Mouse (Mus musculus): ENCODE measurements around the gene Meioc.
A peak's percentile ranks its signal among the peaks of the same experiment; 100 is the strongest.
"Not testable (repeated sequence)": the region's sequence is repeated elsewhere in the genome, so short reads cannot be mapped to it uniquely, and the experiment has no call there.

The Meioc gene

DNA sequence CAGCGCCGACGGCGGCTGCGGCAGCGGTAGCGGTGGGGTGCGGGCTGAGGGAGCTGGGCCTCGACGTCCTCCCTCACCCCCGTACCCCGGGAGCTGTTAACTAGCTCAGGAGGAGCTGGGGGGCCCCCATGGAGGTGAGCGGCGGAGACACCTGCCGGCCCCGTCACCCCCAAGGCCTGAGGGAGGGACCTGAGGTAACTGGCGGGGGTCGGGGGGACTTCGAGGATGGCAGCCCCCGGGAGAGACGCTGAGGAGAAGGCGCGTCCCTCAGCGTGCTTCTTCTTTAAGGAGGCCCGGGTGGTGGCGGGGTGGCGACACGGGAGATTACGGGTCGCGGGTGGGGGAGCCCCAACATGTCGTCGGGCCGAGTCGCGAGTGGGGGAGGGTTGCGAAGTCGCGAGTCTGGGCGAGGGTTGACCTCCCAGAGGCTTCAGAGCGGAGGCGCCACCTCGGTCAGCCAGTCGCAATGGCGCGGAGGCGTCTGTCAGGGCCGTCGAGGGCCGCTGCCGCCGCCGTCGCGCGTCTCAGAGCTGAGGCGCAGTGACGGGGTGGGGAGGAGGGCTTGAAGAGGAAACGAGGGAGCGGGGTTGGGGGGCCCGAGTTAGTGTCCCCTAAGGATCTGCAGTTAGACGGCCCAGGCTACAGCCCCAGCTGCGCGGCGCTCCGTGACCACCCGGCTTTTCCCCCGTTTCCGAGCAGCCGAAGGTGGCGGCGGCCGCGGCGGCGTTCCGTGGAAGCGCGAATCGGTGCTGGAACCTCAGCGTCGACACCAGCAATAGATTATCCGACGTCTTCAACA lies 2.3 kb downstream of the Meioc start:
- DNase-seq (ENCODE audit: low read depth, low spot score): no peak

DNA sequence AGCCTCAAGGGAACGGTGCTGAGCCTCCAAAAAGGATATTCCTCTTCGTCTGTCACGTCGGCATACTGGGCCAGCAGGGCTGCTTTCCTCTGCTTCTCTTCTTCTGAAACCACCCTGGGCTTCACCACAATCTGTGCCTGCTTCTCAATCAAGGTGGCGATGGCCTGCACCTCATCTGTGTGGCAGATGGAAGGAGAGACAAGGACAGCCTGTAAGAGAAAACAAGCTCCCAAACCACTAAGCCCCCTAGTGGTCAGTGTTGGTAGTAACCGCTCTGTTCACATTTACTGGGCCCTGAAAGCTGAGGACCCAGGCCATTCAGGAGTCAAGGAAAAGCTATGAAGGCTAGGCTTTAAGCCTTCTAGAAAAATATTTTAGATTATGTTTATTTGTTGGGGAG lies 26.6 kb downstream of the Meioc start:
- peak; percentile 52 for DNase-seq (ENCODE audit: low read depth, low spot score)

DNA sequence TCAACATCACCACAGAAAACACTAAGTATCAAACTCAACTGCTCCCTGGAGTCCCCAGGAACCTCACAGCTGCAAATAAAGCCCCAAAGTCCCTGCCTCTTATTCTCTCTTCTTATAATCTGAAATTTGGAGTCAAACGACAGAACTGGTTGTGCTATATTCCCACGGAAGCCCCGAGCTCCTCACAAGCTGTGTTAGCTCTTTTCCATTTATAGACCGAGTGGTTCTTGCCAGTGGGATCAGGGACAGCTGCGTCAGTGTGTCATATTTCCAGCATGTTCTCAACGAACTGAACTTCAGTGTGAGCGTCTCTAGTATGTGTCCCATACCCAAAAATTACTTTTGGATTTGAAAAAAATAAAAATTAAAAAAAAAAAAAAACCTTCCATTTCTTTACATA lies 31.8 kb downstream of the Meioc start:
- no peak for DNase-seq (ENCODE audit: low read depth, low spot score)

DNA sequence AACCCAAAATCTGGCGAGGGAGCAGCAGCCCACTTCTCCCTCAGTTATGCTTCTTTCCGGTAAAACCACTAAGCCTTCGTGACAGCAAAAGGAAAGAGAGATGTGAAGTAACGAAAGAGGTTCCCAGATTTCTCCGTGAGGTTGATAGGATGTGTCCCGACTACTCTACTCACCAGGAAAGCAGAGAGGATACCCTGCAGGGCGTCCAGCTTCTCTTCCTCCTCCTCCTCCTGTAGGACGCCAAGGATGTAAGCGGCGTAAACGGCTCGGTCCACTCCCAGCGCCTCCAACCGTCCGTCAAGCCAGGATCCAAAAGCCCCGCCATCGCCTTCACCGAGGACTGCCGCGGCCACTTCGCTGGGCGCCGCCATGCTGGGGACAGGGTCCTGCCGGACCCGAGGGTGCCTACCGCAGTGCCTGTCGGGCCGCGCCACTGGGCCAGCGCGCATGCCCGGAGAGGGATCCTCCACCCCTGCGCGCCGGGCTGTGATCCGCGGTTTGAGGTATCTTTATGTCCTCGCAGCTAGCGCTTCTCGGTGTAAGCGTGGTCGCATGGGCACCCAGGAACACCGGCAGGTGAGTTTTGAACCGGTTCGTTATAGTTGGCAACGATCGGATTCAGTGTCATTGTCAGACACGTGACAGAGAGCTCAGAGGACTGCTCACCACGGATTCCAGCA lies 34.0 kb downstream of the Meioc start, which contains the start of gene Ccdc43:
Gene Ccdc43 (minus strand): TSS at position 445 of the 680 bp plus-strand sequence.
- DNase-seq (ENCODE audit: low read depth, low spot score): peak; percentile 69

DNA sequence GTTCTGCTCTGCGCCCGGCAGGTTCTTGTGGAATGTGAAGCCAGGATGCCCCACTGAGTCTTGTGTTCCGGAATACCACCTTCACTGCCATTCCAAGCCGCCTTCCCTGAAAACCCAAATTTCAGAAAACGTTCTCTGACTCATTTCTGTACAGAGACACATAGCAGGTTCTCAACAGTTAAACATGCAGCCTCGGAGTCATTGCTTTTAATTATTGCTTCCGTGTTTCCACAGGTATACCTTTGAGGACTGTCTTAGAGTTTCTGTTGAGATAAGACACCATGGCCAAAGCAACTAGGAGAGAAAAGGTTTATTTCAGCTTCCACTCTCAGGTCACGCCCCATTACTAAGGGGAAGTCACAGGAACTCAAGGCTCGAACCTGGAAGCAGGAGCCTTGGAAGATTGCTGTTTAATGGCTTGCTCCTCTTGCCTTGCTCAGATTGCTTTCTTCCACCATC lies 34.5 kb downstream of the Meioc start:
- DNase-seq (ENCODE audit: low read depth, low spot score): no peak

DNA sequence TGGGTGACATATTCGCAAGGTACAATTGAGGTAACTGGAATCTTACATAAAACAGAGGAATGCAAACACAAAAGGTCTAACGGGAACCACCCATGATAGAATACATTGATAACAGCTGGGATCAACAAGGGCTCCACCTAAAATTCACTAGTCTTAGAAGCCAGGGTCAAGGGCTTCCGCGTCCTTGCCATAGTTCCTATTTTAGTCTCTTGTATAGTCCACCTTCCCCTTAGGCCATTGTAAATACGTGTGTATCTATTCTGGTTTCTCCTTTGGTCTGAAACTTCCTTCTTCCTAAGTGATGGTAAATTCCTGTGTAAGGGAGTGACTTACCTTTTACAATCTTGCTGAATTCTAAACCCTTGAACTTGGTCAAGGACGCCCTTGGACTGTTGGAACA lies 38.7 kb downstream of the Meioc start:
- not testable (repeated sequence) for DNase-seq (ENCODE audit: low read depth, low spot score)

DNA sequence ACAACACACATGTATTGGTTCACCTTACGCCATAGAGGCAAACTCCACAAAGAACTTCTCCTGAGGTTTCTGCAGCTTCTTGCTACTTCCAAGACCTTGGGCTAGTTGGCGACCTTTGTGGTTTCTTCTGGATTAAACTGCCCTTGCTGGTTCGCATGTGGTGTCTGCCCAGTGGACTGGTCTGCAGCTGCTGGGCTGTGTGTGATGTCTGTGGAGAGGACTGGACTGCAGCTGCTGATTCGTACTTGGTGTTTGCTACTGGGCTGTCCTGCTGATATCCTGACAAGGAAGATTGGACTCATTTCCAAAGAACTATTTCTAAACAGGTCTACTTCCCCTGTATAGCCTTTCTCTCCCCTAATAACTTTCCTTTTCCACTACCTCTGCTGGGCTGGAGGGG lies 48.9 kb downstream of the Meioc start:
- DNase-seq (ENCODE audit: low read depth, low spot score): no peak

DNA sequence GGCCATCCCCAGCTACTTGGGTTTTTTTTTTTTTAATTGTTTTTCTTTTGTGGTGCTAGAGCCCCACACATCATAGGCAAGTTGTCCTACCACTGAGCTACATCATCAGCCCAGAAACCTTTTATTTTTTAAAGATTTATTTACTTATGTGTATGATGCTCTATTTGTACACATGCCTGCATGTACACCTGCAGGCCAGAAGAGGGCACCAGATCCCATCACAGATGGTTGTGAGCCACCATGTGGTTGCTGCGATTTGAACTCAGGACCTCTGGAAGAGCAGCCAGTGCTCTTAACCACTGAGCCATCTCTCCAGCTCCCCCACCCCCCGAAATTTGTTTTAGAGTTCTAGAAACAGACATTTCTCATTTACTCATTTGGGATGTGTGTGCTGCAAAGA lies 51.1 kb downstream of the Meioc start:
- DNase-seq (ENCODE audit: low read depth, low spot score): not testable (repeated sequence)

DNA sequence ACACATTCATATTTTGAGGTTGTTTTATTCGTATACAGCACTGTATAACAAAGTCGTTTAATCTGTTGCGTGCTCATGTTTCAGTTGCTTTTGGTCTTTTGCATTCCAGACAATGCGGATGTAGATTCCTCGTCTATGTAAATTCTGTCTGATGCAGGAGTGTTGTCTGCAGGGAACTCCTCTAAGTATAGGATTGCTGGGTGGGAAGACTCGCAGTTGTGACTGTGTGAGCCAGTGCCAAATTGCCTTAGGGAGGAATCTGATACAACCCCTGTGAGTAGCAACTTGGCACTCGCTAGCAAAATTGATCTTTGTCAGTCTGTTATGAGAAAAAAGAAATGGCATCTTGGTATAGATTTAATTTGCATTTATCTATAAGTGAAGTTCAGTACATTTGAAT lies 52.6 kb downstream of the Meioc start:
- DNase-seq (ENCODE audit: low read depth, low spot score): no peak

DNA sequence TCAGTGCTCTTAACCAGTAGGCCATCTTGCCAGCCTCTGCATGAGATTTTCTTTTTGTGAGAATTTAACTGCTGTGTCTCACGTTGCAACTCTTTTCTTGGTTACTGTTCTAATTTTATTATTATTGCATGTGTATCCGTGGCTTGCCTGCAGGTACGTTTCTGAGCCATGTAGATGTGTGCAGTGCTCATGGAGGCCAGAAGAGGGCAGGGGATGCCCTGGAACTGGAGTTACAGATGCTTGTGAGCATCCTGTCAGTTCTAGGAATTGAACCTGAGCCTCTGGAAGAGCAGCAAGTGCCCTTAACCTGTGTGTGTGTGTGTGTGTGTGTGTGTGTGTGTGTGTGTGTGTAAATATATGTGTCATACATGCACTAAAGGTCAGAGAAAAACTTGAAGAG lies 62.1 kb downstream of the Meioc start:
- DNase-seq (ENCODE audit: low read depth, low spot score): no peak

DNA sequence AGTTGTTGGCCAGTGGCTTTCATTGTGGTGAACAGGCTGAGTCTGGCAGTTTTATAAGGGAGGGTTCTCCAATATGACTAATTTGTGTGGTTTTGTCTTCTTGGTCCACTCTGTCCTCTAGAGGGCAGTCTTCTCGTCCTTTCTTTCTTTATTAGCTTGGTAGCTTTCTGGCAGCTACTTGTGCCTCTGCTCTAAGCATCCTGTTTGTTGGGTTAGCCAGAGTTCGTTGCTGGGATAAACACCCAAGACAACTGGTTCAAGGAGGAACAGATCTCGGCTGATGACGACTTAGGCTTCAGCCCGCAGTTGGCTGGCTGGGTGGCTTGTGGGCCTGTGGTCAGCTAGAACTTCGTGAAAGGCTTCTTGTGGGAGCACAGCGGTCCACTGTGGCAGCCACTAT lies 65.1 kb downstream of the Meioc start:
- DNase-seq (ENCODE audit: low read depth, low spot score): no peak

DNA sequence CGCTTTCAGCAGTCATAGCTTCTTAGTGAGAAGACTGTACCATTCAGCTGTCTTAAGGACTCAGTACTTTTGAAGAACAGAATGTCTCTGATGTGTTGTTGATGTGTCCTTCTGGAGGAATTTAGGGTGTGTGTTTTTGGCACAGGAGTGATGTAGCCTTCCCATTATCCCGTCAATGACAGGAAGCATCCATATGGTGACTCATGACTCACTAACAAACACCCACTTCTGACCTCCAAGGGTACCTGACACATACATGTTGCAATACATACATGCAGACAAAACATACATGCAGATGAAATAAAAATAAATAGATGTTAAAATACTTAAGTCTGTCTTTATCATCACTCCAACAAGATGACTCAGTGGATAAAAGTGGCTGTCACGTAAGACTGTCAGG lies 66.3 kb downstream of the Meioc start:
- no peak for DNase-seq (ENCODE audit: low read depth, low spot score)

DNA sequence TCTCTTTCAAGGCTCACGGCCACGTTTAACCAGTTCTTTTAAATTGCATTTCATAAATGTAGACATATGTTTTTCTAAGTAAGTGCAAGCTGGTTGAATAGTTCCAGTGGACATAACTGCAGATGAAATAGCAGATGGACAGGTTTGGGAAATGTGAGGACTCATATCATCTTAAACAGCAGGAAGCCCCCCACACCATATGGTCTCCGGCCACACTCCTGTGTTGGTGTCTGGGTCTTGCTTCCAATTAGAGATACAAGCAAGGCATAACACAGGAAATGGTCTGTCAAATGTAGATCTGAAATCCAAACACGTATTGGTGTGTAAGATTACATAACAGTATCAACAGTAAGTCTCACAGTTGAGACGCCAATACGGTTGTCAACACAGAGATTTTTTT lies 67.8 kb downstream of the Meioc start:
- DNase-seq (ENCODE audit: low read depth, low spot score): no peak
